Comparison of ENCODE assay signal across 17 mouse cellular contexts in the genomic region with DNA sequence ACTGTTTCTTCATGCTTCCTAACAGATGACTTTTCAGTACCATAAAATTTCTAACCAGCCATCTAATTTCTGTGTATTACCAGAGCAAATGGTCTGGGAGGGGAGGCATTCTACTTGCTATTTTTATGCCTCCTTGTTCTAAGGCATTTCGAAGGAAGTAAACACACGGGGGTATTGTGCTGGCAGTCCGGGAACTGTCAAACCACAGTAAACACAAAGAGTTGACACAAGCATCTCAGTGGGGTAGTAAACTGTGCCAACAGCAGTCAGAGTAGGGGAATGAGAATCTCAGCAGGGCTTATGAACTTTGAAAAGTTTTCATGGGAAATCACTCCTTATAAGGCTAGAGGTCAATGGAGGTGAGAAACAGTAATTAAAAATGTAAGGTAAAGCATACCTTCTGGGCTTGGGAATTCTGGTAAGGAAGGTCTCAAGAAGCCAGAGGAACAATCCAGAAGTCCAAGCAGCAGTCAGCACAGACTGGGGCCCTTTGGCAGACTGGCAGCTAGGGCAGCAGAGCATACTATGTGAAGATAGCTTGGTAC. TPM values are rescaled to one million over a fixed set of nuclear protein-coding genes. Genes with fewer than 3 reads are reported as not detected.
DNase-seq lines count a peak whose midpoint lies in the region; ATAC-seq and TF ChIP-seq lines count a peak whose summit lies in the region.
"Had no signal": no experiment of that assay in that cellular context is flagged by ENCODE, and none has a peak within 500 bp of the region (broad histone marks: within the 10 kb centered on the region; RNA-seq: fewer than 3 reads in every experiment).

No protein-coding gene starts in this region.

- H3K9me3 ChIP-seq in hindbrain, embryonic 15.5 days: no peaks in the 10 kb centered on the region
- H3K9me3 ChIP-seq in hindbrain, embryonic 13.5 days: no peaks in the 10 kb centered on the region
- no peaks in the 10 kb centered on the region for H3K9me3 ChIP-seq in forebrain, embryonic 14.5 days (replicated peaks; ENCODE audit: control insufficient read depth, low read length)
- H3K9me3 ChIP-seq in forebrain, embryonic 15.5 days: no peaks in the 10 kb centered on the region
- H3K9me3 ChIP-seq: embryonic facial prominence, embryonic 12.5 days; midbrain, embryonic 15.5 days; neural tube, embryonic 15.5 days had no signal

- H3K4me2 ChIP-seq in hindbrain, embryonic 15.5 days: no peak overlapping the region
- H3K4me2 ChIP-seq in hindbrain, embryonic 13.5 days: no peak overlapping the region
- no peak overlapping the region for H3K4me2 ChIP-seq in forebrain, embryonic 14.5 days (ENCODE audit: low read length)
- no peak overlapping the region for H3K4me2 ChIP-seq in forebrain, embryonic 15.5 days (replicated peaks)
- H3K4me2 ChIP-seq: embryonic facial prominence, embryonic 12.5 days; liver, embryonic 11.5 days; midbrain, embryonic 15.5 days; neural tube, embryonic 15.5 days had no signal

- H3K9ac ChIP-seq in hindbrain, embryonic 15.5 days: no peak overlapping the region
- no peak overlapping the region for H3K9ac ChIP-seq in hindbrain, embryonic 13.5 days
- H3K9ac ChIP-seq in forebrain, embryonic 14.5 days (ENCODE audit: low read length): no peak overlapping the region
- H3K9ac ChIP-seq in forebrain, embryonic 15.5 days (replicated peaks): no peak overlapping the region
- H3K9ac ChIP-seq: embryonic facial prominence, embryonic 12.5 days; forebrain, postnatal 0 days; midbrain, embryonic 15.5 days; neural tube, embryonic 15.5 days had no signal

- DNase-seq in spleen, adult 2 months (ENCODE audit: low read depth in 1 of 2, low spot score in 2 of 2): no peak
- DNase-seq in spleen, postnatal 36 days (ENCODE audit: low spot score in 2 of 2): no peak
- peak; percentile 36 to 57 for DNase-seq in kidney, postnatal 25 days
- DNase-seq in forebrain, embryonic 14.5 days (ENCODE audit: low spot score): no peak
- DNase-seq: adrenal gland, postnatal 25 days; cerebellum, adult 9-10 months; forebrain, postnatal 0 days; right cerebral cortex, postnatal 25 days had no signal

- no peaks in the 10 kb centered on the region for H3K27me3 ChIP-seq in hindbrain, embryonic 15.5 days
- no peaks in the 10 kb centered on the region for H3K27me3 ChIP-seq in hindbrain, embryonic 13.5 days
- no peaks in the 10 kb centered on the region for H3K27me3 ChIP-seq in spleen, adult 2 months (ENCODE audit: control insufficient read depth, insufficient read depth, low read length)
- no peaks in the 10 kb centered on the region for H3K27me3 ChIP-seq in forebrain, embryonic 14.5 days (replicated peaks; ENCODE audit: control insufficient read depth, insufficient read depth, low read length)
- no peaks in the 10 kb centered on the region for H3K27me3 ChIP-seq in forebrain, embryonic 15.5 days
- H3K27me3 ChIP-seq: embryonic facial prominence, embryonic 12.5 days; midbrain, embryonic 15.5 days; neural tube, embryonic 15.5 days had no signal

- 0 out of 2 replicates have a peak overlapping the region, but pooled peaks have one; percentile 57 for H3K27ac ChIP-seq in hindbrain, embryonic 15.5 days (replicated peaks)
- no peak overlapping the region for H3K27ac ChIP-seq in hindbrain, embryonic 13.5 days
- H3K27ac ChIP-seq in spleen, adult 2 months (ENCODE audit: insufficient read depth, low read length): peak overlapping the region; percentile 8; the same call in 1 of the 2 replicates
- H3K27ac ChIP-seq in forebrain, embryonic 14.5 days (ENCODE audit: low read depth, low read length): no peak overlapping the region
- no peak overlapping the region for H3K27ac ChIP-seq in forebrain, embryonic 15.5 days (replicated peaks)
- H3K27ac ChIP-seq: embryonic facial prominence, embryonic 12.5 days; hindbrain, postnatal 0 days; midbrain, embryonic 15.5 days; neural tube, embryonic 15.5 days had no signal

- 46% methylated on average over 3 of the region's 3 CpGs for WGBS in hindbrain, embryonic 15.5 days
- WGBS in hindbrain, embryonic 13.5 days: 51% methylated on average over 3 of the region's 3 CpGs
- 24% methylated on average over 3 of the region's 3 CpGs for WGBS in spleen, adult 2 months
- 43% methylated on average over 3 of the region's 3 CpGs for WGBS in forebrain, embryonic 14.5 days
- WGBS in forebrain, embryonic 15.5 days: 39% methylated on average over 3 of the region's 3 CpGs

- no peak overlapping the region for H3K4me3 ChIP-seq in hindbrain, embryonic 15.5 days
- H3K4me3 ChIP-seq in hindbrain, embryonic 13.5 days: no peak overlapping the region
- no peak overlapping the region; the same call in 1 of the 2 replicates for H3K4me3 ChIP-seq in spleen, adult 2 months (ENCODE audit: extremely low read depth, insufficient read depth, insufficient read length)
- no peak overlapping the region for H3K4me3 ChIP-seq in forebrain, embryonic 14.5 days (ENCODE audit: low read depth, low read length)
- H3K4me3 ChIP-seq in forebrain, embryonic 15.5 days: no peak overlapping the region
- H3K4me3 ChIP-seq: embryonic facial prominence, embryonic 12.5 days; midbrain, embryonic 15.5 days; neural tube, embryonic 15.5 days had no signal

- peaks cover 15% of the 10 kb centered on the region for H3K4me1 ChIP-seq in hindbrain, embryonic 15.5 days (replicated peaks)
- peaks cover 11% of the 10 kb centered on the region for H3K4me1 ChIP-seq in hindbrain, embryonic 13.5 days (replicated peaks)
- peaks cover 3% of the 10 kb centered on the region; the same call in 1 of the 2 replicates for H3K4me1 ChIP-seq in spleen, adult 2 months (ENCODE audit: control insufficient read depth, insufficient read depth, insufficient read length)
- H3K4me1 ChIP-seq in forebrain, embryonic 14.5 days (ENCODE audit: control insufficient read depth, insufficient read depth, low read length): no peaks in the 10 kb centered on the region
- no peaks in the 10 kb centered on the region for H3K4me1 ChIP-seq in forebrain, embryonic 15.5 days
- H3K4me1 ChIP-seq: embryonic facial prominence, embryonic 12.5 days; midbrain, embryonic 15.5 days had no signal

- no peaks in the 10 kb centered on the region for H3K36me3 ChIP-seq in hindbrain, embryonic 15.5 days
- no peaks in the 10 kb centered on the region for H3K36me3 ChIP-seq in hindbrain, embryonic 13.5 days
- H3K36me3 ChIP-seq in spleen, adult 2 months (ENCODE audit: control insufficient read depth, insufficient read depth, low read length): no peaks in the 10 kb centered on the region
- no peaks in the 10 kb centered on the region; the same call in 1 of the 2 replicates for H3K36me3 ChIP-seq in forebrain, embryonic 14.5 days (ENCODE audit: control insufficient read depth, insufficient read depth, low read length)
- no peaks in the 10 kb centered on the region for H3K36me3 ChIP-seq in forebrain, embryonic 15.5 days
- H3K36me3 ChIP-seq: embryonic facial prominence, embryonic 12.5 days; midbrain, embryonic 15.5 days; neural tube, embryonic 15.5 days had no signal

- TF ChIP-seq CTCF in spleen, adult 2 months (IDR thresholded peaks at IDR 0.05; ENCODE audit: extremely low read depth, insufficient read depth, insufficient read length, insufficient replicate concordance): no peak

- no peak for TF ChIP-seq POLR2A in spleen, adult 2 months (IDR thresholded peaks at IDR 0.05; ENCODE audit: low read depth, low read length)

- no peak for ATAC-seq in hindbrain, embryonic 15.5 days (ENCODE audit: low FRiP score, low read depth)
- ATAC-seq in hindbrain, embryonic 13.5 days (ENCODE audit: low FRiP score): no peak
- ATAC-seq in forebrain, embryonic 14.5 days: no peak
- no peak for ATAC-seq in erythroblast, adult 5-6 weeks (replicated peaks; ENCODE audit: low FRiP score, poor library complexity, severe bottlenecking)
- no peak for ATAC-seq in forebrain, embryonic 15.5 days (replicated peaks)
- ATAC-seq: forebrain, postnatal 0 days; hindbrain, postnatal 0 days; midbrain, embryonic 15.5 days had no signal

RNA-seq across cellular contexts. Expression of gene Aftph, which starts 7.8 kb away (rescaled TPM):
- polyA plus RNA-seq in hindbrain, embryonic 15.5 days (2015; fragmentation: Nextera tagmentation; extraction: Ambion mirVana): 32.1 and 37.1 TPM in 2 replicates
- 37.7 and 40.2 TPM in 2 replicates for polyA plus RNA-seq in hindbrain, embryonic 13.5 days (2015; fragmentation: Nextera tagmentation; extraction: Ambion mirVana)
- 31.0 and 37.3 TPM in 2 replicates for polyA plus RNA-seq in spleen, adult 2 months (2012; rRNA removed)
- polyA plus RNA-seq in forebrain, embryonic 14.5 days (2014; fragmentation: Nextera tagmentation; extraction: Ambion mirVana): 34.3 and 38.6 TPM in 2 replicates
- 55.6 and 113 TPM in 2 replicates for total RNA-seq in erythroblast, adult 5-6 weeks (2015; ENCODE audit: low replicate concordance)
- 60.3 and 67.9 TPM in 2 replicates for total RNA-seq in erythroblast, adult 5-6 weeks (2017; ENCODE audit: low replicate concordance)
- 39.8 and 41.9 TPM in 2 replicates for polyA plus RNA-seq in forebrain, embryonic 15.5 days (2015; fragmentation: Nextera tagmentation; extraction: Ambion mirVana)

Comparison
In these comparisons a context has a peak if more than half of its experiments do, and no peak if none do; other contexts are left out.
1. H3K27ac ChIP-seq: peak in hindbrain, embryonic 15.5 days (single experiment) and spleen, adult 2 months (single experiment); none in hindbrain, embryonic 13.5 days (single experiment), forebrain, embryonic 14.5 days (single experiment) and forebrain, embryonic 15.5 days (single experiment).
2. DNase-seq: peak in kidney, postnatal 25 days (2 of 2); none in spleen, adult 2 months (0 of 2), spleen, postnatal 36 days (0 of 2) and forebrain, embryonic 14.5 days (single experiment).